ENCODE assay signal across 8 mouse cellular contexts in the genomic region with DNA sequence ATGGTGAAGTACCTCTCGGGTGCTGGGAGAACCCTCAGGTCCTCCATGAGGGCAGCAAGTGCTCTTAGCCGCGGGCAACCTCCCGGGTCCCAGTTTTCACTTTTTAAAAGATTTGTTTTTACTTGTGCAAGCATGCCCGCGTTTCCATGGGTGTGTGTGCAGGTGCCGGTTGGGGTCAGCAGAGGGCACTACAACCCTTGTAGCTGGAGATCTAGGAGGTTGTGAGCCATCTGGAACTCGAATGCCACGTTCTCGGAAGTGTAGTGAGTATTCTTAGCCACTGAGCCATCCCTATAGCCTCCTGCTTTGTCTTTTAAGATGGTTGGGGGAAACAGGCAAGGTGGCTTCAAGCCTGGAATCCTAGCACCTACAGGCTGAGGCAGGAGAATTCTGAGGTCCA. TPM values are rescaled to one million over a fixed set of nuclear protein-coding genes. Genes with fewer than 3 reads are reported as not detected.
DNase-seq lines count a peak whose midpoint lies in the region; TF ChIP-seq lines count a peak whose summit lies in the region.

No protein-coding gene starts in this region.

- H3K9ac ChIP-seq in ES-Bruce4 (ENCODE audit: low read depth, poor library complexity, severe bottlenecking): no peak overlapping the region

- H3K27ac ChIP-seq in ES-Bruce4 (ENCODE audit: insufficient read depth, low read length): no peak overlapping the region

- no peak for TF ChIP-seq POLR2A in ES-Bruce4 (IDR thresholded peaks at IDR 0.05; ENCODE audit: insufficient read depth, low read length)

- peak; percentile 90 for TF ChIP-seq CTCF in ES-Bruce4 (IDR thresholded peaks at IDR 0.05; ENCODE audit: low read depth, low read length)

- TF ChIP-seq EP300 in ES-Bruce4 (IDR thresholded peaks at IDR 0.05; ENCODE audit: insufficient read depth, low read depth, low read length): 0 out of 2 replicates have a peak, but pooled peaks have one; percentile 33

- H3K27me3 ChIP-seq in ES-Bruce4 (ENCODE audit: control insufficient read depth, insufficient read depth, low read length, poor library complexity, severe bottlenecking): no peaks in the 10 kb centered on the region

- no peaks in the 10 kb centered on the region for H3K4me1 ChIP-seq in ES-Bruce4 (ENCODE audit: control insufficient read depth, insufficient read depth, low read length)

- DNase-seq in adrenal gland, adult 8-10 months: peak; percentile 60
- peak; percentile 39 for DNase-seq in embryo, embryonic 11.5 days (ENCODE audit: low read depth, low spot score)
- peak; percentile 50 to 77 for DNase-seq in heart, adult 9 months (ENCODE audit: low spot score in 2 of 2)
- peak; percentile 79 for DNase-seq in layer of hippocampus, adult 9-10 months (ENCODE audit: low spot score)
- DNase-seq in lung, postnatal 36 days: peak; percentile 92
- DNase-seq in right cerebral cortex, postnatal 10 days (ENCODE audit: low spot score in 2 of 2): peak; percentile 73 to 76
- peak; percentile 55 to 71 for DNase-seq in urinary bladder, postnatal 4 days (ENCODE audit: low spot score in 2 of 2)

- H3K36me3 ChIP-seq in ES-Bruce4 (ENCODE audit: control insufficient read depth, insufficient read depth, low read length, poor library complexity, severe bottlenecking): no peaks in the 10 kb centered on the region

- H3K9me3 ChIP-seq in ES-Bruce4 (replicated peaks; ENCODE audit: control insufficient read depth, insufficient read depth, low read length, poor library complexity, severe bottlenecking): no peaks in the 10 kb centered on the region

- no peak overlapping the region for H3K4me3 ChIP-seq in ES-Bruce4 (ENCODE audit: low read depth, low read length)

RNA-seq across cellular contexts. Expression of a gene that starts 44.9 kb away (rescaled TPM):
- polyA plus RNA-seq in ES-Bruce4 (2011; ENCODE audit: insufficient read depth, insufficient read length, low read depth, missing spikeins): 5.4 and 5.6 TPM in 2 replicates
- total RNA-seq in adrenal gland, adult 8-10 months (2022): 10 to 100 TPM; 18.8 to 28.2 (median 22.9) TPM

RNA-seq across cellular contexts. Expression of a gene that starts 50.8 kb away (rescaled TPM):
- polyA plus RNA-seq in ES-Bruce4 (2011; ENCODE audit: insufficient read depth, insufficient read length, low read depth, missing spikeins): 91.5 and 94.2 TPM in 2 replicates
- 10 to 100 TPM; 46.0 to 93.0 (median 63.1) TPM for total RNA-seq in adrenal gland, adult 8-10 months (2022)

RNA-seq across cellular contexts. Expression of a gene that starts 52.7 kb away (rescaled TPM):
- polyA plus RNA-seq in ES-Bruce4 (2011; ENCODE audit: insufficient read depth, insufficient read length, low read depth, missing spikeins): 0.33 and 0.69 TPM in 2 replicates
- not detected for total RNA-seq in adrenal gland, adult 8-10 months (2022)

Comparison
In these comparisons a context has a peak if more than half of its experiments do, and no peak if none do; other contexts are left out.
1. DNase-seq: peak in every context shown above with its lines; median percentile 92 in lung, postnatal 36 days; 79 in layer of hippocampus, adult 9-10 months; 74 in right cerebral cortex, postnatal 10 days; 64 in heart, adult 9 months; 63 in urinary bladder, postnatal 4 days; 60 in adrenal gland, adult 8-10 months; 39 in embryo, embryonic 11.5 days.